Mouse (Mus musculus): ENCODE measurements around the gene Serpinb12. TPM values are rescaled to one million over a fixed set of nuclear protein-coding genes. Genes with fewer than 3 reads are reported as not detected.

Gene Serpinb12
- not detected for polyA plus RNA-seq (2014; fragmentation: Illumina TruSeq; extraction: RNeasy Lipid Tissue Mini Kit (QIAGEN cat#74804); ENCODE audit: low read depth, low replicate concordance)

DNA sequence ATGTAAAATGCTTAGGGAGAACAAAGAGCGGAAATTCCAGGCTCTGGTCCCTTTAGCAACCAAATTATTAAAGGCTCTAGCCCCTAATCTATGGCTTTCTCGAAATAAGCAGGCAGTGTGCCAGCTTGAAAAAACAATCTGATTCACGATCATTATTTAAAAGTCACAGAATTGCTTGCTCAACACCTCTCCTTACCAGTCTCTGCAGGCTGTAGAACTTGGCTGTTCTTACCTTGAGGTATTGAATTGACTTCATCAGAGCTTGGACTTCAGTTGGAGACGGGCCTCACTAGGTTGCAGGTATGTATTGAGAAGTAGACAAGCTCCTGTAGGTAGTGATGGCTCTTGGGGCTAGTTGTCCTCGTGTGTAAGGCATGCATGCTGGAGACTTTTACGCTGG lies at the start of gene Serpinb12:
TSS of gene Serpinb12 (plus strand) at position 185 of the 400 bp plus-strand sequence.

DNA sequence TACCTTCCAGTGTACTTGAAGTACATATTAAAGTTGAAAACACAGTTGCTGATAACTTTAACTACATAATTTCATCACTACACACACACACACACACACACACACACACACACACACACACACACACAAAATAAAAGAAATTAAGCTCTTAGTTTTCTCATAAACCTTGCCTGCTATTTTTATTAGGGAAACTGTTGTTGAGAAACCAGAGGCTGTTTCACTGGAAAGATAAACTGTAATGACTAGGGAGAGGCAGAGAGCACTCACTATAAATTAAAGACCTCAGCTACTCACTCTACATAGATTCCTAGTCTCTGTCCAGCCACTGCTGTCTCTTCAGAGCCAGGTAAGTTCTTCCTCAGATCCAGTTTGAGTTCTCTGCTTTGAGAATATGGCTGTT lies 46.4 kb downstream of the Serpinb12 start, which contains the start of gene Serpinb13:
TSS of gene Serpinb13 (plus strand) at position 301 of the 400 bp plus-strand sequence.

Other genes starting within 250 kb of the Serpinb12 start
- gene Bcl2, start 220.2 kb upstream of the Serpinb12 start, polyA plus RNA-seq (2014; fragmentation: Illumina TruSeq; extraction: RNeasy Lipid Tissue Mini Kit (QIAGEN cat#74804); ENCODE audit: low read depth, low replicate concordance): 1.2 TPM
- gene Kdsr, start 174.7 kb upstream of the Serpinb12 start, polyA plus RNA-seq (2014; fragmentation: Illumina TruSeq; extraction: RNeasy Lipid Tissue Mini Kit (QIAGEN cat#74804); ENCODE audit: low read depth, low replicate concordance): 11.0 TPM
- 77.2 TPM for gene Vps4b, start 137.7 kb upstream of the Serpinb12 start, polyA plus RNA-seq (2014; fragmentation: Illumina TruSeq; extraction: RNeasy Lipid Tissue Mini Kit (QIAGEN cat#74804); ENCODE audit: low read depth, low replicate concordance)
- gene Serpinb5, start 73.3 kb upstream of the Serpinb12 start, polyA plus RNA-seq (2014; fragmentation: Illumina TruSeq; extraction: RNeasy Lipid Tissue Mini Kit (QIAGEN cat#74804); ENCODE audit: low read depth, low replicate concordance): not detected
- not detected for gene Serpinb13, start 46.5 kb downstream of the Serpinb12 start, polyA plus RNA-seq (2014; fragmentation: Illumina TruSeq; extraction: RNeasy Lipid Tissue Mini Kit (QIAGEN cat#74804); ENCODE audit: low read depth, low replicate concordance)
- gene Serpinb3a, start 117.9 kb downstream of the Serpinb12 start, polyA plus RNA-seq (2014; fragmentation: Illumina TruSeq; extraction: RNeasy Lipid Tissue Mini Kit (QIAGEN cat#74804); ENCODE audit: low read depth, low replicate concordance): not detected
- not detected for gene Serpinb3d, start 149.1 kb downstream of the Serpinb12 start, polyA plus RNA-seq (2014; fragmentation: Illumina TruSeq; extraction: RNeasy Lipid Tissue Mini Kit (QIAGEN cat#74804); ENCODE audit: low read depth, low replicate concordance)

All from liver, adult 10 weeks (tissue).